Mouse (Mus musculus): ENCODE measurements around the gene Gm11634. TPM values are rescaled to one million over a fixed set of nuclear protein-coding genes. Genes with fewer than 3 reads are reported as not detected.
"Not testable (repeated sequence)": the region's sequence is repeated elsewhere in the genome, so short reads cannot be mapped to it uniquely, and the experiment has no call there.

Gm11634 gene
- polyA plus RNA-seq, 1 experiment from 2014 or later: not detected

GRCm38 (mm10) chr11:101587676-101588075 is 11.4 kb downstream of the Gm11634 start:
- Histone ChIP-seq H3K36me3 (no peaks in the 10 kb centered on the region), H3K4me3 (no peak overlapping the region), H3K27ac (no peak overlapping the region), H3K9me3 (replicated peaks) (no peaks in the 10 kb centered on the region), H3K4me1 (replicated peaks) (no peaks in the 10 kb centered on the region), H3K4me2 (no peak overlapping the region), H3K27me3 (no peaks in the 10 kb centered on the region), H3K9ac (no peak overlapping the region)
- no peak for ATAC-seq (replicated peaks; ENCODE audit: insufficient number of reproducible peaks, insufficient read depth, low FRiP score, low read depth)
- WGBS: 84% methylated on average over 10 of the region's 10 CpGs

GRCm38 (mm10) chr11:101585805-101586204 is 13.3 kb downstream of the Gm11634 start:
- Histone ChIP-seq H3K9me3 (replicated peaks) (no peaks in the 10 kb centered on the region), H3K36me3 (peaks cover 5% of the 10 kb centered on the region; the same call in 1 of the 2 replicates), H3K27ac (no peak overlapping the region), H3K27me3 (no peaks in the 10 kb centered on the region), H3K4me3 (no peak overlapping the region), H3K9ac (no peak overlapping the region), H3K4me2 (no peak overlapping the region), H3K4me1 (replicated peaks) (peaks cover 7% of the 10 kb centered on the region)
- 68% methylated on average over 4 of the region's 4 CpGs for WGBS
- no peak for ATAC-seq (replicated peaks; ENCODE audit: insufficient number of reproducible peaks, insufficient read depth, low FRiP score, low read depth)

- H3K36me3 ChIP-seq: peaks cover 12% of the 10 kb centered on the region; the same call in 1 of the 2 replicates
- H3K4me1 ChIP-seq (replicated peaks); H3K27me3 ChIP-seq; H3K4me2 ChIP-seq; H3K9me3 ChIP-seq (replicated peaks); H3K27ac ChIP-seq; H3K9ac ChIP-seq; ATAC-seq (replicated peaks; ENCODE audit: insufficient number of reproducible peaks, insufficient read depth, low FRiP score, low read depth); H3K4me3 ChIP-seq: not testable (repeated sequence)
- 97% methylated on average over 1 of the region's 1 CpGs for WGBS
Observed at GRCm38 (mm10) chr11:101585031-101585430, 14.0 kb downstream of the Gm11634 start.

GRCm38 (mm10) chr11:101583205-101583604 is 15.9 kb downstream of the Gm11634 start:
- Histone ChIP-seq H3K36me3 (peaks cover 29% of the 10 kb centered on the region), H3K4me3 (no peak overlapping the region), H3K4me1 (replicated peaks) (peaks cover 7% of the 10 kb centered on the region), H3K27me3 (no peaks in the 10 kb centered on the region), H3K9me3 (replicated peaks) (no peaks in the 10 kb centered on the region), H3K9ac (no peak overlapping the region), H3K27ac (no peak overlapping the region), H3K4me2 (no peak overlapping the region)
- ATAC-seq (replicated peaks; ENCODE audit: insufficient number of reproducible peaks, insufficient read depth, low FRiP score, low read depth): no peak
- 87% methylated on average over 2 of the region's 2 CpGs for WGBS

DNA sequence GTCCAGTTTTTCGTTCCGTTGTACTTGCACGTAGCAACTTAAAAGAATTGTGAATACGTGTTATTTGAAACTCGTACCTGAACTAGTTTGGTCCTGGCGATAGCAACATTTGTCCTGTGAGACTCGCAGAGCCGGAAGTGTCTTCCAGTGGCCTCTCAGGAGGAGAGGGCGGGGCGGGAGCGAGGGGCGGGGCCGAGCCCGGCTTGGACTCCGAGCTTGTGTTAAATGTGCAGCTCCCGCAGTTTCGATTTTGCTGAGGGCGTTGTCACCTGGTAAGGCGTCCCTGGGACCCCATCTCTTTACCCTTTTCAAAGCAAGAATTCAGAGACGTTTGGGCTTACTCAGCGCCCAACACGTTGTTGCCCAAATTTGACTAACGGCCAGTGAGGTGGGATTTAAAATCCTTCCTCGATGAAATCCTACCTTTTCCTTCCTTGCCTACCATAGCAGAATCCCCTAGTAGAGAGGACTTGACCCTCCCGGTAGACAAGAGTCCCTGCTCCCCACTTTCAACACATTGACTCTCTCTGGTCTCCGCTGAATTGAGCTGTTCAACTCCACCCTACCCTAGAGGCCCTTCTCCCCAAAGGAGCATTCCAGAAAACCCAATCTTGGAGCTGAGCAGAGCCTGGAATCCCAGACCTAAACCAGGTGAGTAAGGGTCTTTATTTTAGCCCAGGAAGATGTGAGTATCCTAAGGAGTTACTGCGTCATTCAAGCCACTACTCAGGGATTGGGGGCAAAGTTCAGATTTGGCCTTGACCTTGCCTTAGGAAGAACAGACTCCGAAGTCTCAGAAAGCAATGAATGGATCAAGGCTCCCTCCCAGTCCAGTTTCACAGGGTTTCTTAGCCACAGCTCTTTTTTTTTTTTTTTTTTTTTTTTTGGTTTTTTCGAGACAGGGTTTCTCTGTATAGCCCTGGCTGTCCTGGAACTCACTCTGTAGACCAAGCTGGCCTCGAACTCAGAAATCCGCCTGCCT is 16.7 kb downstream of the Gm11634 start, which contains the start of gene Tmem106a:
Gene Tmem106a, plus strand, starts transcription at position 189 of the 982 bp plus-strand sequence.
- Histone ChIP-seq H3K9ac (peak within 1 kb of the TSS; percentile 51; the same call in 1 of the 2 replicates), H3K36me3 (peaks cover 38% of the 10 kb centered on the region), H3K4me3 (peak within 1 kb of the TSS; percentile 52), H3K27ac (no peak within 1 kb of the TSS), H3K27me3 (no peaks in the 10 kb centered on the region), H3K4me2 (peak within 1 kb of the TSS; percentile 62), H3K9me3 (replicated peaks) (no peaks in the 10 kb centered on the region), H3K4me1 (replicated peaks) (peaks cover 7% of the 10 kb centered on the region)
- ATAC-seq (replicated peaks; ENCODE audit: insufficient number of reproducible peaks, insufficient read depth, low FRiP score, low read depth): peak; percentile 79
- 18% methylated on average over 30 of the region's 31 CpGs for WGBS

GRCm38 (mm10) chr11:101581081-101581764 is 17.8 kb downstream of the Gm11634 start:
- Histone ChIP-seq H3K36me3 (peaks cover 49% of the 10 kb centered on the region), H3K27ac (no peak overlapping the region), H3K4me3 (no peak overlapping the region), H3K27me3 (no peaks in the 10 kb centered on the region), H3K4me2 (no peak overlapping the region), H3K4me1 (replicated peaks) (peaks cover 7% of the 10 kb centered on the region), H3K9me3 (replicated peaks) (no peaks in the 10 kb centered on the region), H3K9ac (no peak overlapping the region)
- WGBS: 61% methylated on average over 6 of the region's 6 CpGs
- no peak for ATAC-seq (replicated peaks; ENCODE audit: insufficient number of reproducible peaks, insufficient read depth, low FRiP score, low read depth)

DNA sequence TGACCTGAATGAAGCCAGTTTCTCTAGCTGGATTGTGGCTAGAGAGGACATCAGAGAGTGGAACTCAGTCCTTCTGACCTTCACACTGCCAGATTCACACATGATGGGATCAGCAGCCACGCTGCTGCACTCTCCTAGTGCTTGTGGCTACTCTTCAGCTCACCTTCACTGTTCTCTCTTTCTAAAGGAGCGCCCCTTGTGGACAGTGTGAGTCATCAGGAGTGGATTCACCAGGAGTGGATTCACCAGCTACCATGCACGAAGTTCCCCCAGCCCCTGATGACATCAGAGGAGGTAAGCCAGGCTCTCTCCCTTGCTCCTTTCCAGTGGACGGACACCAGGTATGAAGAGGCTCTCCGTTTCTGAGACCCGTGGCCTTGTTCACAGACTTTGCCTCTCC is 22.9 kb downstream of the Gm11634 start:
- H3K36me3 ChIP-seq: peaks cover 97% of the 10 kb centered on the region
- H3K9me3 ChIP-seq (replicated peaks): no peaks in the 10 kb centered on the region
- no peaks in the 10 kb centered on the region for H3K4me1 ChIP-seq (replicated peaks)
- WGBS: 80% methylated on average over 6 of the region's 6 CpGs
- H3K4me3 ChIP-seq: no peak overlapping the region
- no peak overlapping the region for H3K9ac ChIP-seq
- H3K27me3 ChIP-seq: no peaks in the 10 kb centered on the region
- H3K27ac ChIP-seq: no peak overlapping the region
- no peak for ATAC-seq (replicated peaks; ENCODE audit: insufficient number of reproducible peaks, insufficient read depth, low FRiP score, low read depth)
- H3K4me2 ChIP-seq: no peak overlapping the region

DNA sequence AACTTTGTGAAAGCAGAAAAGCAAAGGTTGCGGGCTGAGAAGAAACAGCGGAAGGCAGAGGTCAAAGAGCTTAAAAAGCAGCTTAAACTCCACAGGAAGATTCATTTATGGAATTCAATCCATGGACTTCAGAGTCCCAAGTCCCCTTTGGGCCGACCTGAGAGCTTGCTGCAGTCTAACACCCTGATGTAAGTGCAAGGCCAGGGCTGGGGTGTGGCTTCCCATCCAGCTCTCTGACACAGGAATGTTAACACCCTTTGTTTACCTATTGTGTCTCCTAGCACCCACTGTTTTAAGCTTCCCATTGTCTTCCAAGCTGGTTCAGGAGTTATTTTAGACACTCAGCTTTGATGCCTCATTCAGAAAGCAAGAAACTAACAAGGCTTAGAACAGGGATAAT is 30.6 kb downstream of the Gm11634 start:
- no peak overlapping the region for H3K9ac ChIP-seq
- H3K4me2 ChIP-seq: no peak overlapping the region
- 79% methylated on average over 3 of the region's 3 CpGs for WGBS
- H3K4me3 ChIP-seq: no peak overlapping the region
- no peaks in the 10 kb centered on the region for H3K9me3 ChIP-seq (replicated peaks)
- peaks cover 87% of the 10 kb centered on the region for H3K36me3 ChIP-seq
- no peak for ATAC-seq (replicated peaks; ENCODE audit: insufficient number of reproducible peaks, insufficient read depth, low FRiP score, low read depth)
- no peak overlapping the region for H3K27ac ChIP-seq
- no peaks in the 10 kb centered on the region for H3K4me1 ChIP-seq (replicated peaks)
- H3K27me3 ChIP-seq: no peaks in the 10 kb centered on the region

GRCm38 (mm10) chr11:101562391-101562790 is 36.7 kb downstream of the Gm11634 start:
- H3K27me3 ChIP-seq: no peaks in the 10 kb centered on the region
- H3K27ac ChIP-seq: no peak overlapping the region
- ATAC-seq (replicated peaks; ENCODE audit: insufficient number of reproducible peaks, insufficient read depth, low FRiP score, low read depth): no peak
- 35% methylated on average over 5 of the region's 5 CpGs for WGBS
- no peak overlapping the region for H3K9ac ChIP-seq
- no peaks in the 10 kb centered on the region for H3K9me3 ChIP-seq (replicated peaks)
- no peak overlapping the region for H3K4me3 ChIP-seq
- H3K4me2 ChIP-seq: no peak overlapping the region
- H3K36me3 ChIP-seq: peaks cover 67% of the 10 kb centered on the region
- H3K4me1 ChIP-seq (replicated peaks): no peaks in the 10 kb centered on the region

GRCm38 (mm10) chr11:101556954-101557353 is 42.1 kb downstream of the Gm11634 start:
- no peak for ATAC-seq (replicated peaks; ENCODE audit: insufficient number of reproducible peaks, insufficient read depth, low FRiP score, low read depth)
- H3K27me3 ChIP-seq: no peaks in the 10 kb centered on the region
- H3K9ac ChIP-seq: no peak overlapping the region
- H3K4me2 ChIP-seq: no peak overlapping the region
- H3K36me3 ChIP-seq: peaks cover 43% of the 10 kb centered on the region
- whole genome bisulfite sequencing: 83% methylated on average over 2 of the region's 2 CpGs
- H3K4me3 ChIP-seq: no peak overlapping the region
- H3K4me1 ChIP-seq (replicated peaks): peaks cover 13% of the 10 kb centered on the region
- no peaks in the 10 kb centered on the region for H3K9me3 ChIP-seq (replicated peaks)
- H3K27ac ChIP-seq: no peak overlapping the region

- Histone ChIP-seq H3K27me3 (no peaks in the 10 kb centered on the region), H3K27ac (no peak overlapping the region), H3K9me3 (replicated peaks) (no peaks in the 10 kb centered on the region), H3K36me3 (peaks cover 43% of the 10 kb centered on the region), H3K4me3 (no peak overlapping the region), H3K4me2 (no peak overlapping the region), H3K4me1 (replicated peaks) (peaks cover 13% of the 10 kb centered on the region), H3K9ac (no peak overlapping the region)
- WGBS: 90% methylated on average over 7 of the region's 7 CpGs
- no peak for ATAC-seq (replicated peaks; ENCODE audit: insufficient number of reproducible peaks, insufficient read depth, low FRiP score, low read depth)
Observed at GRCm38 (mm10) chr11:101556541-101556940, 42.5 kb downstream of the Gm11634 start.
